Mouse (Mus musculus): Measurements from ENCODE around the gene Themis2. TPM values are rescaled to one million over a fixed set of nuclear protein-coding genes. Genes with fewer than 3 reads are reported as not detected.
A peak's percentile ranks its signal among the peaks of the same experiment; 100 is the strongest.

Gene Themis2
- 0.15 and 0.38 TPM in 2 replicates for polyA plus RNA-seq (2015; fragmentation: Nextera tagmentation; extraction: Ambion mirVana)

GRCm38 (mm10) chr4:132796196-132796886, at the start of gene Themis2:
Themis2 (minus strand) TSS chr4:132796387.
- Histone ChIP-seq H3K27ac (ENCODE audit: low read length) (no peak within 1 kb of the TSS), H3K4me1 (ENCODE audit: control insufficient read depth, insufficient read depth, low read length) (peaks cover 4% of the 10 kb centered on the region), H3K4me2 (ENCODE audit: low read length) (peak within 1 kb of the TSS; percentile 46), H3K36me3 (ENCODE audit: control insufficient read depth, insufficient read depth, low read length) (no peaks in the 10 kb centered on the region), H3K27me3 (ENCODE audit: control insufficient read depth, insufficient read depth, low read depth, low read length) (peaks cover 4% of the 10 kb centered on the region; the same call in 1 of the 2 replicates), H3K4me3 (ENCODE audit: low read depth, low read length) (peak within 1 kb of the TSS; percentile 13; the same call in 1 of the 2 replicates), H3K9ac (ENCODE audit: low read depth, low read length) (0 out of 2 replicates have a peak within 1 kb of the TSS, but pooled peaks have one; percentile 38), H3K9me3 (replicated peaks; ENCODE audit: control insufficient read depth, low read length, poor library complexity, severe bottlenecking) (no peaks in the 10 kb centered on the region)
- 3% methylated on average over 21 of the region's 21 CpGs for WGBS
- no peak for ATAC-seq

DNA sequence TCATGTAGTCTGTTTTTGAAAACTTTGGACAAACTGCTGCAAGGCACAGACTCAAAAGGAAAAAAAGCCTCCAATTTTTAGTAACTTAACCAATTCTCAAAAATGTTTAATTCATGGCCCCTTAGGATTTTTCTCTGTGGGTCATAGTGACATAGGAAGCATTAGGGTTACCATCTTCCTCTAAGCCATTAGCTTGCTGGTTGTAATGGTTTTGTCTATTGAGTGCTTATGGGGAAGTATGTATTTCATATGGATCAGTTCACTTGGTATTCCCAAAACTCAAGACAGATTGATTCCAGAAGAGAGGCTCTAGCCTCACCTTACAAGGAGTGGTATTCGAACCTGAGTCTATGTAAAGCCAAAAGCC, 47.5 kb upstream of the Themis2 start:
- Histone ChIP-seq H3K9me3 (replicated peaks; ENCODE audit: control insufficient read depth, low read length, poor library complexity, severe bottlenecking) (no peaks in the 10 kb centered on the region), H3K27me3 (ENCODE audit: control insufficient read depth, insufficient read depth, low read depth, low read length) (no peaks in the 10 kb centered on the region), H3K4me3 (ENCODE audit: low read depth, low read length) (peak overlapping the region; percentile 72; the same call in 1 of the 2 replicates), H3K27ac (ENCODE audit: low read length) (peak overlapping the region; percentile 78), H3K9ac (ENCODE audit: low read depth, low read length) (peak overlapping the region; percentile 88), H3K36me3 (ENCODE audit: control insufficient read depth, insufficient read depth, low read length) (peaks cover 10% of the 10 kb centered on the region), H3K4me2 (ENCODE audit: low read length) (peak overlapping the region; percentile 49), H3K4me1 (ENCODE audit: control insufficient read depth, insufficient read depth, low read length) (peaks cover 11% of the 10 kb centered on the region)
- no peak for ATAC-seq
- 97% methylated on average over 1 of the region's 1 CpGs for WGBS

- Histone ChIP-seq H3K9ac (ENCODE audit: low read depth, low read length) (peak within 1 kb of the TSS; percentile 88), H3K4me1 (ENCODE audit: control insufficient read depth, insufficient read depth, low read length) (peaks cover 11% of the 10 kb centered on the region), H3K4me2 (ENCODE audit: low read length) (peak within 1 kb of the TSS; percentile 75), H3K36me3 (ENCODE audit: control insufficient read depth, insufficient read depth, low read length) (peaks cover 12% of the 10 kb centered on the region), H3K9me3 (replicated peaks; ENCODE audit: control insufficient read depth, low read length, poor library complexity, severe bottlenecking) (no peaks in the 10 kb centered on the region), H3K27me3 (ENCODE audit: control insufficient read depth, insufficient read depth, low read depth, low read length) (no peaks in the 10 kb centered on the region), H3K4me3 (ENCODE audit: low read depth, low read length) (peak within 1 kb of the TSS; percentile 72), H3K27ac (ENCODE audit: low read length) (peak within 1 kb of the TSS; percentile 78)
- under 1% methylated on average over 40 of the region's 40 CpGs for WGBS
- ATAC-seq: peak; percentile 99
These were observed 47.0 kb upstream of the Themis2 start, which contains the start of gene Ppp1r8 for GRCm38 (mm10) chr4:132842970-132843704. Ppp1r8 (minus strand) TSS chr4:132843169.

DNA sequence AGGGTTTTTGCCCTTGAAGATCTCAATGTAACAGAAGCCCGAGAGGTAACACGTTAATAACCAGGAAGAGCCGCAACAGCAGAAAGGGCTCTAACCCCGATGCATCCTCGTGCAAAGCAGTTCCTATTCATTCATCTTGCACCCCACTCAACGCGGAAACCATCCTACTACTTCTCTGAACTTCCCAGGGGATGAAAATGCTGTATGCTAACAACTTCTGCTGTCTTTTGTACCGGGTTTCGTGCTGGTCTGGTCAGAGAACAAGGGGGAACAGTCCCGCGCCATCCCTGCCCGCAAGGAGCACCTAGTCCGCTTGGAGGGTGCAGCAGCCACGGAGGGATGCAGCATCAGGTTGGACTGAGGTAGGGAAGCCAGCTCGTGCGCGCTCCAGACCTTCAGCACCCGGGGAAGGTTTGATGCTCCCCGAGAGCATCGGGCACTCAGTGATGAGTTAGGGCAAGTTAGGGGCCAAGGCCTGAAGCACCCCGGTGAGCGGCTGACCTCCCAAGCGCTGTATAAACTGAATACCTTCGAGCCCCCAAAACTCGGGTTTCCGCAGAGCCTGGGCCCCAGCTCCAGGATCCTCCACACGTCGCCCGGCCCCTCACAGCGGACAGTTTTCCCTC, 46.2 kb upstream of the Themis2 start:
- Histone ChIP-seq H3K27me3 (ENCODE audit: control insufficient read depth, insufficient read depth, low read depth, low read length) (no peaks in the 10 kb centered on the region), H3K4me3 (ENCODE audit: low read depth, low read length) (peak overlapping the region; percentile 72), H3K4me1 (ENCODE audit: control insufficient read depth, insufficient read depth, low read length) (peaks cover 11% of the 10 kb centered on the region), H3K27ac (ENCODE audit: low read length) (peak overlapping the region; percentile 78), H3K9ac (ENCODE audit: low read depth, low read length) (peak overlapping the region; percentile 88), H3K36me3 (ENCODE audit: control insufficient read depth, insufficient read depth, low read length) (peaks cover 12% of the 10 kb centered on the region), H3K9me3 (replicated peaks; ENCODE audit: control insufficient read depth, low read length, poor library complexity, severe bottlenecking) (no peaks in the 10 kb centered on the region), H3K4me2 (ENCODE audit: low read length) (peak overlapping the region; percentile 75)
- ATAC-seq: peak; percentile 61
- WGBS: under 1% methylated on average over 30 of the region's 30 CpGs

DNA sequence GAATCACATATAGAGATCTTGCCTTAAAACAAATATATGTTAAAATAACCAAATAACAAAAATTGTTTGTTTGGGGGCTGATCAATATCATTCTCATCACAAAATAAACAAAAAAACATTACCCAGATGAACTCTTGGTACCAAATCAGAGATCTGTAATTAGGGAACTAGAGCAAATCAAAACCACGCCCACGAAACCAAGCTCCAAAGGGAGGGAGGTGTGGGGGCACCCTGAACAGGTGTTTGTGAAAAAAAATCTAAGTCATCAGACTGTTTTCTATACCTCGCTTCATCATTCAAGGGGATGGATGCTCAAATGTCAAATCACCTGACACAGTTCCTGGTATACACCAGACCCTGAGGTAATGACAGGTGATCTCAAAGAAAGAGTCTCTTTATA, 45.3 kb upstream of the Themis2 start:
- Histone ChIP-seq H3K4me1 (ENCODE audit: control insufficient read depth, insufficient read depth, low read length) (peaks cover 11% of the 10 kb centered on the region), H3K9ac (ENCODE audit: low read depth, low read length) (peak overlapping the region; percentile 88), H3K36me3 (ENCODE audit: control insufficient read depth, insufficient read depth, low read length) (peaks cover 12% of the 10 kb centered on the region), H3K4me2 (ENCODE audit: low read length) (peak overlapping the region; percentile 75), H3K27ac (ENCODE audit: low read length) (no peak overlapping the region), H3K27me3 (ENCODE audit: control insufficient read depth, insufficient read depth, low read depth, low read length) (no peaks in the 10 kb centered on the region), H3K4me3 (ENCODE audit: low read depth, low read length) (peak overlapping the region; percentile 72), H3K9me3 (replicated peaks; ENCODE audit: control insufficient read depth, low read length, poor library complexity, severe bottlenecking) (no peaks in the 10 kb centered on the region)
- 84% methylated on average over 3 of the region's 3 CpGs for WGBS
- no peak for ATAC-seq

- Histone ChIP-seq H3K9ac (ENCODE audit: low read depth, low read length) (no peak overlapping the region), H3K4me1 (ENCODE audit: control insufficient read depth, insufficient read depth, low read length) (no peaks in the 10 kb centered on the region), H3K9me3 (replicated peaks; ENCODE audit: control insufficient read depth, low read length, poor library complexity, severe bottlenecking) (peaks cover 6% of the 10 kb centered on the region; the same call in 1 of the 2 replicates), H3K4me2 (ENCODE audit: low read length) (no peak overlapping the region), H3K27ac (ENCODE audit: low read length) (no peak overlapping the region), H3K36me3 (ENCODE audit: control insufficient read depth, insufficient read depth, low read length) (peaks cover 27% of the 10 kb centered on the region), H3K4me3 (ENCODE audit: low read depth, low read length) (no peak overlapping the region), H3K27me3 (ENCODE audit: control insufficient read depth, insufficient read depth, low read depth, low read length) (no peaks in the 10 kb centered on the region)
- WGBS: 77% methylated on average over 8 of the region's 8 CpGs
- no peak for ATAC-seq
These were observed 27.6 kb upstream of the Themis2 start for GRCm38 (mm10) chr4:132823614-132824366.

DNA sequence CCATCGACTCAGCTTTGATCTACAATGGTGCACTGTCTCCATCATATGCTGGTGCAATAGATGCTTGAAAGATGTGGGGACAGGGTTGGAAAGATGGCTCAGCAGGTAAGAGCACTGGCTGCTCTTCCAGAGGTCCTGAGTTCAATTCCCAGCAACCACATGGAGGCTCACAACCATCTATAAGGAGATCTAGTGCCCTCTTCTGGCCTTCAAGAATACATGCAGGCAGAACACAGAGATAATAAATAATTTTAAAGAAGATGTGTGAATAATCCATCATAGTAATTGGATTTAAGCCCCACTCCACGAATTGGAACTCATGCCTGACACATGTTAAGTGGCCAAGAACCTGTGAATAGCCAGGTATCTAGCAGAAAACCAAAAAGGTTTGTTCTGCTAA, 22.3 kb upstream of the Themis2 start:
- WGBS: 56% methylated on average over 2 of the region's 2 CpGs
- Histone ChIP-seq H3K9me3 (replicated peaks; ENCODE audit: control insufficient read depth, low read length, poor library complexity, severe bottlenecking) (peaks cover 6% of the 10 kb centered on the region; the same call in 1 of the 2 replicates), H3K4me1 (ENCODE audit: control insufficient read depth, insufficient read depth, low read length) (no peaks in the 10 kb centered on the region), H3K27me3 (ENCODE audit: control insufficient read depth, insufficient read depth, low read depth, low read length) (no peaks in the 10 kb centered on the region), H3K27ac (ENCODE audit: low read length) (no peak overlapping the region), H3K36me3 (ENCODE audit: control insufficient read depth, insufficient read depth, low read length) (no peaks in the 10 kb centered on the region), H3K4me2 (ENCODE audit: low read length) (no peak overlapping the region), H3K9ac (ENCODE audit: low read depth, low read length) (no peak overlapping the region), H3K4me3 (ENCODE audit: low read depth, low read length) (no peak overlapping the region)
- no peak for ATAC-seq

GRCm38 (mm10) chr4:132816855-132817254, 20.7 kb upstream of the Themis2 start:
- no peaks in the 10 kb centered on the region for H3K4me1 ChIP-seq (ENCODE audit: control insufficient read depth, insufficient read depth, low read length)
- ATAC-seq: no peak
- H3K27me3 ChIP-seq (ENCODE audit: control insufficient read depth, insufficient read depth, low read depth, low read length): no peaks in the 10 kb centered on the region
- H3K27ac ChIP-seq (ENCODE audit: low read length): no peak overlapping the region
- H3K4me2 ChIP-seq (ENCODE audit: low read length): no peak overlapping the region
- H3K36me3 ChIP-seq (ENCODE audit: control insufficient read depth, insufficient read depth, low read length): no peaks in the 10 kb centered on the region
- no peak overlapping the region for H3K4me3 ChIP-seq (ENCODE audit: low read depth, low read length)
- H3K9me3 ChIP-seq (replicated peaks; ENCODE audit: control insufficient read depth, low read length, poor library complexity, severe bottlenecking): peaks cover 6% of the 10 kb centered on the region; the same call in 1 of the 2 replicates
- no peak overlapping the region for H3K9ac ChIP-seq (ENCODE audit: low read depth, low read length)
- WGBS: 64% methylated on average over 2 of the region's 2 CpGs
